Mouse (Mus musculus): ENCODE data around the gene Ep400.

GRCm38 (mm10) chr5:110806676-110807075, 36.2 kb upstream of the Ep400 start:
- TF ChIP-seq CTCF (IDR thresholded peaks at IDR 0.05; ENCODE audit: low read depth) (no peak), EP300 (optimal IDR thresholded peaks at IDR 0.05) (no peak)
